Mouse (Mus musculus): ENCODE results near the gene Ift122. TPM values are rescaled to one million over a fixed set of nuclear protein-coding genes. Genes with fewer than 3 reads are reported as not detected.
A peak's percentile ranks its signal among the peaks of the same experiment; 100 is the strongest.
"Not testable (repeated sequence)": the region's sequence is repeated elsewhere in the genome, so short reads cannot be mapped to it uniquely, and the experiment has no call there.

Ift122 gene
- polyA plus RNA-seq, 1 experiment from 2014 or later, result 18.8 TPM

- Histone ChIP-seq H3K9ac (no peak overlapping the region), H3K27ac (no peak overlapping the region), H3K36me3 (no peaks in the 10 kb centered on the region), H3K9me3 (no peaks in the 10 kb centered on the region), H3K4me2 (no peak overlapping the region), H3K4me3 (replicated peaks) (no peak overlapping the region), H3K27me3 (replicated peaks) (no peaks in the 10 kb centered on the region), H3K4me1 (no peaks in the 10 kb centered on the region)
- WGBS, result 81% methylated on average over 8 of the region's 8 CpGs
- ATAC-seq (ENCODE audit: insufficient read depth, low FRiP score, low read depth), result no peak
Observed at GRCm38 (mm10) chr6:115821216-115821993, 31.9 kb upstream of the Ift122 start.

GRCm38 (mm10) chr6:115823850-115824464 is 29.3 kb upstream of the Ift122 start:
- H3K9ac ChIP-seq; H3K36me3 ChIP-seq; H3K9me3 ChIP-seq; H3K27me3 ChIP-seq (replicated peaks); H3K4me1 ChIP-seq: not testable (repeated sequence)
- WGBS, result 4% methylated on average over 5 of the region's 11 CpGs
- ATAC-seq (ENCODE audit: insufficient read depth, low FRiP score, low read depth), result peak; percentile 96
- Histone ChIP-seq H3K27ac (peak overlapping the region; percentile 33; the same call in 1 of the 2 replicates), H3K4me2 (peak overlapping the region; percentile 40), H3K4me3 (replicated peaks) (0 out of 2 replicates have a peak overlapping the region, but pooled peaks have one; percentile 8)

GRCm38 (mm10) chr6:115830779-115831601 is 22.3 kb upstream of the Ift122 start:
- Histone ChIP-seq H3K4me1 (no peaks in the 10 kb centered on the region), H3K9me3 (no peaks in the 10 kb centered on the region), H3K4me2 (no peak overlapping the region), H3K27me3 (replicated peaks) (no peaks in the 10 kb centered on the region), H3K36me3 (no peaks in the 10 kb centered on the region), H3K27ac (no peak overlapping the region), H3K9ac (no peak overlapping the region), H3K4me3 (replicated peaks) (no peak overlapping the region)
- 75% methylated on average over 6 of the region's 6 CpGs for WGBS
- ATAC-seq (ENCODE audit: insufficient read depth, low FRiP score, low read depth), result no peak

- Histone ChIP-seq H3K27me3 (replicated peaks) (no peaks in the 10 kb centered on the region), H3K4me1 (no peaks in the 10 kb centered on the region), H3K36me3 (no peaks in the 10 kb centered on the region), H3K27ac (no peak overlapping the region), H3K9me3 (no peaks in the 10 kb centered on the region), H3K4me3 (replicated peaks) (no peak overlapping the region), H3K9ac (no peak overlapping the region), H3K4me2 (no peak overlapping the region)
- WGBS, result 91% methylated on average over 2 of the region's 2 CpGs
- no peak for ATAC-seq (ENCODE audit: insufficient read depth, low FRiP score, low read depth)
Observed at GRCm38 (mm10) chr6:115832152-115832850, 21.0 kb upstream of the Ift122 start.

GRCm38 (mm10) chr6:115833861-115834260 is 19.4 kb upstream of the Ift122 start:
- Histone ChIP-seq H3K4me3 (replicated peaks) (no peak overlapping the region), H3K4me1 (peaks cover 5% of the 10 kb centered on the region; the same call in 1 of the 2 replicates), H3K27me3 (replicated peaks) (no peaks in the 10 kb centered on the region), H3K9ac (no peak overlapping the region), H3K27ac (no peak overlapping the region), H3K36me3 (no peaks in the 10 kb centered on the region), H3K4me2 (no peak overlapping the region), H3K9me3 (no peaks in the 10 kb centered on the region)
- no peak for ATAC-seq (ENCODE audit: insufficient read depth, low FRiP score, low read depth)

GRCm38 (mm10) chr6:115838161-115838597 is 15.1 kb upstream of the Ift122 start, which contains the start of gene Efcab12:
Gene Efcab12, minus strand, starts transcription at chr6:115838412.
- no peaks in the 10 kb centered on the region for H3K27me3 ChIP-seq (replicated peaks)
- no peaks in the 10 kb centered on the region for H3K9me3 ChIP-seq
- peak; percentile 89 for ATAC-seq (ENCODE audit: insufficient read depth, low FRiP score, low read depth)
- peak within 1 kb of the TSS; percentile 70 for H3K4me2 ChIP-seq
- 1% methylated on average over 19 of the region's 19 CpGs for WGBS
- no peak within 1 kb of the TSS for H3K9ac ChIP-seq
- peak within 1 kb of the TSS; percentile 35 for H3K4me3 ChIP-seq (replicated peaks)
- peak within 1 kb of the TSS; percentile 55 for H3K27ac ChIP-seq
- 0 out of 2 replicates have a peak, but pooled peaks cover 5% of the 10 kb centered on the region for H3K36me3 ChIP-seq
- peaks cover 5% of the 10 kb centered on the region; the same call in 1 of the 2 replicates for H3K4me1 ChIP-seq

GRCm38 (mm10) chr6:115838745-115839144 is 14.5 kb upstream of the Ift122 start:
- Histone ChIP-seq H3K4me1 (peaks cover 5% of the 10 kb centered on the region; the same call in 1 of the 2 replicates), H3K9ac (no peak overlapping the region), H3K36me3 (peaks cover 8% of the 10 kb centered on the region), H3K27ac (no peak overlapping the region), H3K4me3 (replicated peaks) (peak overlapping the region; percentile 35; the same call in 1 of the 2 replicates), H3K4me2 (peak overlapping the region; percentile 70), H3K27me3 (replicated peaks) (no peaks in the 10 kb centered on the region), H3K9me3 (no peaks in the 10 kb centered on the region)
- 68% methylated on average over 5 of the region's 5 CpGs for whole genome bisulfite sequencing
- ATAC-seq (ENCODE audit: insufficient read depth, low FRiP score, low read depth), result no peak

GRCm38 (mm10) chr6:115845006-115845405 is 8.3 kb upstream of the Ift122 start:
- no peak overlapping the region for H3K4me2 ChIP-seq
- H3K9ac ChIP-seq, result no peak overlapping the region
- H3K27ac ChIP-seq, result no peak overlapping the region
- no peaks in the 10 kb centered on the region for H3K27me3 ChIP-seq (replicated peaks)
- H3K9me3 ChIP-seq, result no peaks in the 10 kb centered on the region
- no peaks in the 10 kb centered on the region for H3K4me1 ChIP-seq
- no peak overlapping the region for H3K4me3 ChIP-seq (replicated peaks)
- peaks cover 16% of the 10 kb centered on the region for H3K36me3 ChIP-seq
- WGBS, result 90% methylated on average over 4 of the region's 4 CpGs
- no peak for ATAC-seq (ENCODE audit: insufficient read depth, low FRiP score, low read depth)

- no peak overlapping the region for H3K27ac ChIP-seq
- no peaks in the 10 kb centered on the region for H3K27me3 ChIP-seq (replicated peaks)
- no peak overlapping the region for H3K4me3 ChIP-seq (replicated peaks)
- H3K9me3 ChIP-seq, result no peaks in the 10 kb centered on the region
- H3K4me2 ChIP-seq, result no peak overlapping the region
- WGBS, result 29% methylated on average over 8 of the region's 8 CpGs
- ATAC-seq (ENCODE audit: insufficient read depth, low FRiP score, low read depth), result no peak
- H3K36me3 ChIP-seq, result peaks cover 22% of the 10 kb centered on the region
- H3K9ac ChIP-seq, result no peak overlapping the region
- peaks cover under 1% of the 10 kb centered on the region; the same call in 1 of the 2 replicates for H3K4me1 ChIP-seq
Observed at GRCm38 (mm10) chr6:115846640-115847411, 6.4 kb upstream of the Ift122 start.

GRCm38 (mm10) chr6:115848598-115849304 is 4.5 kb upstream of the Ift122 start:
- Histone ChIP-seq H3K4me2 (no peak overlapping the region), H3K9ac (no peak overlapping the region), H3K9me3 (no peaks in the 10 kb centered on the region), H3K4me1 (peaks cover 4% of the 10 kb centered on the region; the same call in 1 of the 2 replicates), H3K27ac (no peak overlapping the region), H3K4me3 (replicated peaks) (no peak overlapping the region), H3K36me3 (peaks cover 13% of the 10 kb centered on the region), H3K27me3 (replicated peaks) (no peaks in the 10 kb centered on the region)
- ATAC-seq (ENCODE audit: insufficient read depth, low FRiP score, low read depth), result no peak
- WGBS, result 95% methylated on average over 10 of the region's 10 CpGs

Data from stomach, embryonic 15.5 days (tissue).